Mouse (Mus musculus): ENCODE data around the gene E430018J23Rik. TPM values are rescaled to one million over a fixed set of nuclear protein-coding genes. Genes with fewer than 3 reads are reported as not detected.
"Not testable (repeated sequence)": the region's sequence is repeated elsewhere in the genome, so short reads cannot be mapped to it uniquely, and the experiment has no call there.

E430018J23Rik gene
- polyA plus RNA-seq, 1 experiment from 2014 or later = 5.5 TPM

DNA sequence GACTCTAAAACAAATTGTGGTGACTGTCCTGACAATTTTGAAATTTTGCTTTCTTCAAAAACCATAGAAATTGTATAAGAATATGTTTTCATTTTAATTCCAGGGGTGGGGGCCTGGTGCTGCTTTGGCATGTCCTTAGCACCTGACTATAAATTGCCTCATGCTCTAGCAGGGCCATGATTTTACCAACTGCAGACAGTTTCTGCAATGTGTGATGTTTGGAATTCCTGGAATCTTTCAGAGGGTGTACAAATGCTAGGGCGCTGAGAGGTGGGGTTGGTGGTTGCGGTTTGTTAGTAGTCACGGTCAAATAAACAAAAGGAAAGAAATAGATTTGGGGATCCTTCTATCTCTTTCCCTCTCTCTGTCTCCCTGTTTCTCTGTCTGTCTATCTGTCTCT is 27.2 kb downstream of the E430018J23Rik start:
- Histone ChIP-seq H3K4me3 (replicated peaks; ENCODE audit: low read depth, low read length) (no peak overlapping the region), H3K9ac (replicated peaks; ENCODE audit: low read length) (no peak overlapping the region), H3K4me2 (ENCODE audit: low read length) (no peak overlapping the region), H3K27ac (replicated peaks; ENCODE audit: low read depth, low read length) (no peak overlapping the region), H3K4me1 (ENCODE audit: control insufficient read depth, insufficient read depth, low read length) (peaks cover 10% of the 10 kb centered on the region; the same call in 1 of the 2 replicates), H3K9me3 (ENCODE audit: control insufficient read depth, low read length) (no peaks in the 10 kb centered on the region), H3K27me3 (ENCODE audit: control insufficient read depth, insufficient read depth, low read length) (no peaks in the 10 kb centered on the region), H3K36me3 (ENCODE audit: control insufficient read depth, insufficient read depth, low read length) (no peaks in the 10 kb centered on the region)
- WGBS = 92% methylated on average over 3 of the region's 3 CpGs
- ATAC-seq (ENCODE audit: low FRiP score, low TSS enrichment) = no peak
- DNase-seq = no peak

DNA sequence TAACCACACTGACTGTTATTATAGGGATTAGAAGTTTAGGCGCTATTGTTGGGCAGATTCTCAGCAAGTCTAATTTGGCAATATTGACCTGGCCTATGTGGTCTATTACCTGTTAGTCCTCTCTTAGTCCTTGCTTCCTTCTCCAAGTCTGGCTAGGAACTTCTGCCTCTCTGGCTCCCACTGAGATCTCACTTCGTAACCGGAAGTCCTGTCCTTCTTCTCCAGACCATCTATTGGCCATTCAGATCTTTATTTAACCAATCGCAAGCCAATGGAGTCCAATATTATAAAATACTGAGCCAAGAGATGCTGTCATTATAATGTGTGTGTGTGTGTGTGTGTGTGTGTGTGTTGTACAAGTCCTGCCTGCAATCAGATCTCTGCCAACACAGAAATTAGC is 29.3 kb downstream of the E430018J23Rik start:
- Histone ChIP-seq H3K27ac (replicated peaks; ENCODE audit: low read depth, low read length) (peak overlapping the region; percentile 45; the same call in 1 of the 2 replicates), H3K4me3 (replicated peaks; ENCODE audit: low read depth, low read length) (peak overlapping the region; percentile 31), H3K9ac (replicated peaks; ENCODE audit: low read length) (0 out of 2 replicates have a peak overlapping the region, but pooled peaks have one; percentile 52), H3K9me3 (ENCODE audit: control insufficient read depth, low read length) (no peaks in the 10 kb centered on the region), H3K4me2 (ENCODE audit: low read length) (peak overlapping the region; percentile 60), H3K36me3 (ENCODE audit: control insufficient read depth, insufficient read depth, low read length) (no peaks in the 10 kb centered on the region), H3K27me3 (ENCODE audit: control insufficient read depth, insufficient read depth, low read length) (no peaks in the 10 kb centered on the region; the same call in 1 of the 2 replicates), H3K4me1 (ENCODE audit: control insufficient read depth, insufficient read depth, low read length) (peaks cover 10% of the 10 kb centered on the region; the same call in 1 of the 2 replicates)
- peak; percentile 39 for DNase-seq
- WGBS = 47% methylated on average over 4 of the region's 4 CpGs
- ATAC-seq (ENCODE audit: low FRiP score, low TSS enrichment) = no peak

DNA sequence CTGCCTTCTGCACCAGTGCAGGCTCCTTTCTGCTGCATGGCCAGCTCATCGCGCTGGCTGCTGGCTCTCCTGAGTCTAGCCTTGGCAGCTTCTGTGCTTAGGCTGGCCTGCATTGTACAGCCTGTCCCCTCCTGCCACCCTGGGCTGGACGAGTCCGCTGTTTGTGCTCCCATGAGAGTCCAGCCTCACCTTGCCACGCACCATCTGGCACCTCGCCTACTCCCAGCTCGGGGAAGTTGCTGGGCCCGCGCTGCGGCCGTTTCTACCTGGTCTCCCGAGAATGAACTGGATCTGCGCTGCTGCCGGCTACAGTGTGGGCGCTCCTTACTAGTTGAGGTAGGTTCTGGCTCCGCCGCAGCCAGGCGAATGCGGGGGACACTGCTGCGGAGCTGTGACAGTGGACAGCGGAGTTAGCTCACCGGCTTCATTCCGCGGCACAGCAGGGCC is 29.9 kb downstream of the E430018J23Rik start:
- 1% methylated on average over 24 of the region's 24 CpGs for WGBS
- Histone ChIP-seq H3K27me3 (ENCODE audit: control insufficient read depth, insufficient read depth, low read length) (no peaks in the 10 kb centered on the region; the same call in 1 of the 2 replicates), H3K27ac (replicated peaks; ENCODE audit: low read depth, low read length) (peak overlapping the region; percentile 45; the same call in 1 of the 2 replicates), H3K9me3 (ENCODE audit: control insufficient read depth, low read length) (no peaks in the 10 kb centered on the region), H3K36me3 (ENCODE audit: control insufficient read depth, insufficient read depth, low read length) (no peaks in the 10 kb centered on the region), H3K4me2 (ENCODE audit: low read length) (peak overlapping the region; percentile 60), H3K9ac (replicated peaks; ENCODE audit: low read length) (peak overlapping the region; percentile 52), H3K4me1 (ENCODE audit: control insufficient read depth, insufficient read depth, low read length) (peaks cover 10% of the 10 kb centered on the region; the same call in 1 of the 2 replicates), H3K4me3 (replicated peaks; ENCODE audit: low read depth, low read length) (peak overlapping the region; percentile 31)
- DNase-seq (peak; percentile 56), ATAC-seq (ENCODE audit: low FRiP score, low TSS enrichment) (no peak)

- H3K27ac ChIP-seq (replicated peaks; ENCODE audit: low read depth, low read length); H3K9ac ChIP-seq (replicated peaks; ENCODE audit: low read length); H3K36me3 ChIP-seq (ENCODE audit: control insufficient read depth, insufficient read depth, low read length); H3K27me3 ChIP-seq (ENCODE audit: control insufficient read depth, insufficient read depth, low read length); H3K9me3 ChIP-seq (ENCODE audit: control insufficient read depth, low read length); H3K4me3 ChIP-seq (replicated peaks; ENCODE audit: low read depth, low read length); ATAC-seq (ENCODE audit: low FRiP score, low TSS enrichment); H3K4me1 ChIP-seq (ENCODE audit: control insufficient read depth, insufficient read depth, low read length): not testable (repeated sequence)
- 15% methylated on average over 13 of the region's 13 CpGs for WGBS
- DNase-seq = peak; percentile 83
- H3K4me2 ChIP-seq (ENCODE audit: low read length) = peak overlapping the region; percentile 17; the same call in 1 of the 2 replicates
Measured at GRCm38 (mm10) chr7:127362418-127362817, 31.0 kb downstream of the E430018J23Rik start.

DNA sequence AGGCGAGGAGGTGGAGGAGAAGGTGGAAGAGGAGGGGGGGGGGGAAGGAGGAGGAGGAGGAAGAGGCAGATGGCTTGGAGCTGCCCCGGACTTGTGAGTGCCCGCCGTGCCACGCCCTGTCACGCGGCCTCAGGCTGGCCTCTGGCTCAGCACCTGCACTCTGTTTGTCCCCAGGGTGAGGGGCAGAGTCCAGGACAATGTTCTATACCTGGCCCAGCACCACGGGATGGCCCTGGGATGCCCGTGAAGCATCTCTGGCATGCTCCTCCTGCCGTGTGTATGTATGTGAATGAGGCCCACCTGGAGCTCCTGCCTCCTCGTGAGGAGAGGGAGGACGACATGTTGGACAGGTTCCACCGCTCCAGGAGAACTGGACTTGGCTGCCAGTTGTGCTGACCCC is 32.0 kb downstream of the E430018J23Rik start:
- Histone ChIP-seq H3K4me3 (replicated peaks; ENCODE audit: low read depth, low read length) (no peak overlapping the region), H3K9ac (replicated peaks; ENCODE audit: low read length) (no peak overlapping the region), H3K27me3 (ENCODE audit: control insufficient read depth, insufficient read depth, low read length) (no peaks in the 10 kb centered on the region; the same call in 1 of the 2 replicates), H3K27ac (replicated peaks; ENCODE audit: low read depth, low read length) (no peak overlapping the region), H3K4me1 (ENCODE audit: control insufficient read depth, insufficient read depth, low read length) (peaks cover 10% of the 10 kb centered on the region; the same call in 1 of the 2 replicates), H3K36me3 (ENCODE audit: control insufficient read depth, insufficient read depth, low read length) (no peaks in the 10 kb centered on the region), H3K9me3 (ENCODE audit: control insufficient read depth, low read length) (no peaks in the 10 kb centered on the region), H3K4me2 (ENCODE audit: low read length) (no peak overlapping the region)
- ATAC-seq (ENCODE audit: low FRiP score, low TSS enrichment) = no peak
- no peak for DNase-seq
- WGBS = 49% methylated on average over 13 of the region's 13 CpGs

DNA sequence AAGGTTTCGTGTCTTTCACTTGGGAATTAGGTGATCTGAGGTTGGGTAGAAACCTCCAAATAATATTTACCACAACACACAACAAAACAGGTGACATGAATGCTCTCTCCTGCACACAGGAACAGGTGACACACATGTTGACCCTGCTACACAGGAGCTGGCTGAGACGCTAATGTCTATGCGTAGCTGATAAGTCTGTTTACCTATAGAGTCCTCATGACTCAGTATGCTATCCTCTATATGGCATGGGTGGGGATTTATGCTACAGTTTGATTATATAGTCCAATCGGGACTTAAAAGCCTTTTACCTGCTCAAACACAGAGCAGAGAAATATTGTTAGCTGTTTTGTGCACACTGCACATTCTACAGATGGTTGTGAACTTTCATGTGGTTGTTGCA is 33.2 kb downstream of the E430018J23Rik start:
- Histone ChIP-seq H3K4me1 (ENCODE audit: control insufficient read depth, insufficient read depth, low read length) (peaks cover 10% of the 10 kb centered on the region; the same call in 1 of the 2 replicates), H3K27ac (replicated peaks; ENCODE audit: low read depth, low read length) (no peak overlapping the region), H3K9ac (replicated peaks; ENCODE audit: low read length) (no peak overlapping the region), H3K27me3 (ENCODE audit: control insufficient read depth, insufficient read depth, low read length) (no peaks in the 10 kb centered on the region; the same call in 1 of the 2 replicates), H3K4me2 (ENCODE audit: low read length) (no peak overlapping the region), H3K36me3 (ENCODE audit: control insufficient read depth, insufficient read depth, low read length) (no peaks in the 10 kb centered on the region), H3K9me3 (ENCODE audit: control insufficient read depth, low read length) (no peaks in the 10 kb centered on the region), H3K4me3 (replicated peaks; ENCODE audit: low read depth, low read length) (no peak overlapping the region)
- WGBS = 85% methylated on average over 4 of the region's 4 CpGs
- DNase-seq = no peak
- no peak for ATAC-seq (ENCODE audit: low FRiP score, low TSS enrichment)

- ATAC-seq (ENCODE audit: low FRiP score, low TSS enrichment) = no peak
- no peak overlapping the region for H3K4me3 ChIP-seq (replicated peaks; ENCODE audit: low read depth, low read length)
- no peak overlapping the region for H3K27ac ChIP-seq (replicated peaks; ENCODE audit: low read depth, low read length)
- peaks cover 4% of the 10 kb centered on the region; the same call in 1 of the 2 replicates for H3K4me1 ChIP-seq (ENCODE audit: control insufficient read depth, insufficient read depth, low read length)
- no peaks in the 10 kb centered on the region for H3K9me3 ChIP-seq (ENCODE audit: control insufficient read depth, low read length)
- no peaks in the 10 kb centered on the region for H3K36me3 ChIP-seq (ENCODE audit: control insufficient read depth, insufficient read depth, low read length)
- 73% methylated on average over 4 of the region's 4 CpGs for WGBS
- no peak for DNase-seq
- H3K27me3 ChIP-seq (ENCODE audit: control insufficient read depth, insufficient read depth, low read length) = no peaks in the 10 kb centered on the region; the same call in 1 of the 2 replicates
- no peak overlapping the region for H3K4me2 ChIP-seq (ENCODE audit: low read length)
- no peak overlapping the region for H3K9ac ChIP-seq (replicated peaks; ENCODE audit: low read length)
Measured at GRCm38 (mm10) chr7:127358472-127358871, 35.0 kb downstream of the E430018J23Rik start.

GRCm38 (mm10) chr7:127357871-127358270 is 35.6 kb downstream of the E430018J23Rik start:
- no peak overlapping the region for H3K9ac ChIP-seq (replicated peaks; ENCODE audit: low read length)
- H3K36me3 ChIP-seq (ENCODE audit: control insufficient read depth, insufficient read depth, low read length) = no peaks in the 10 kb centered on the region
- 72% methylated on average over 2 of the region's 2 CpGs for WGBS
- ATAC-seq (ENCODE audit: low FRiP score, low TSS enrichment) (no peak), DNase-seq (no peak)
- H3K27ac ChIP-seq (replicated peaks; ENCODE audit: low read depth, low read length) = no peak overlapping the region
- H3K9me3 ChIP-seq (ENCODE audit: control insufficient read depth, low read length) = no peaks in the 10 kb centered on the region
- no peaks in the 10 kb centered on the region; the same call in 1 of the 2 replicates for H3K27me3 ChIP-seq (ENCODE audit: control insufficient read depth, insufficient read depth, low read length)
- no peak overlapping the region for H3K4me3 ChIP-seq (replicated peaks; ENCODE audit: low read depth, low read length)
- no peak overlapping the region for H3K4me2 ChIP-seq (ENCODE audit: low read length)
- no peaks in the 10 kb centered on the region for H3K4me1 ChIP-seq (ENCODE audit: control insufficient read depth, insufficient read depth, low read length)

DNA sequence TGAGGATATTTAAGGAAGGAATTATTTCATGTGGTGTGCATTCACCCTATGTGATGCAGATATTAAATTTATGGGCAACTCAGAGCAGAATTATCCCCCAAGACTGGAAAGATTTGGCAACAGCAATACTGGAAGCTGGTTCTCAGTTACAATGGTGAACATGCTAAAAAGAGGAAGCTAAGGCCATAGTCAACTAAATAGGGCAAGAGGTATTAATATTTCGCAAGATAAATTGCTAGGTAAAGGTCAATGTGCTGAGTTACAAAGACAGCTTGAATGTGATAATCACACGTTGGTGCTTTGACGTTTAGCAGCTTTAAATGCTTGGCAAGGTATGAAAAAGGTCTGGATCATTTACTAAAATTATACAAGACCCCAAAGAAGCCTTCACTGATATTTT is 37.6 kb downstream of the E430018J23Rik start:
- Histone ChIP-seq H3K4me2 (ENCODE audit: low read length) (no peak overlapping the region), H3K27me3 (ENCODE audit: control insufficient read depth, insufficient read depth, low read length) (no peaks in the 10 kb centered on the region; the same call in 1 of the 2 replicates), H3K27ac (replicated peaks; ENCODE audit: low read depth, low read length) (no peak overlapping the region), H3K4me3 (replicated peaks; ENCODE audit: low read depth, low read length) (no peak overlapping the region), H3K9ac (replicated peaks; ENCODE audit: low read length) (no peak overlapping the region), H3K36me3 (ENCODE audit: control insufficient read depth, insufficient read depth, low read length) (no peaks in the 10 kb centered on the region), H3K9me3 (ENCODE audit: control insufficient read depth, low read length) (no peaks in the 10 kb centered on the region), H3K4me1 (ENCODE audit: control insufficient read depth, insufficient read depth, low read length) (no peaks in the 10 kb centered on the region)
- 63% methylated on average over 3 of the region's 3 CpGs for WGBS
- no peak for DNase-seq
- ATAC-seq (ENCODE audit: low FRiP score, low TSS enrichment) = no peak
